Mouse (Mus musculus) left cerebral cortex, postnatal 10 days (tissue): ENCODE measurements at regions not wholly inside any gene's neighbourhood (a gene's known extent, or its start where the extent isn't known, plus 50 kb on each side); places are given as distances from the start of the nearest gene placed in this dataset.

Experiments
- DNase-seq, 2 experiments: peaks; one replicate each; pipeline ENCODE4 v3.0.0; 2021 to 2022; ENCODE audit warnings: low spot score in 2 of 2, mixed read lengths in 1 of 2; ENCODE audit errors: extremely low spot score in 1 of 2
- intact Hi-C: fragments of 180-260 bp; cut with DNase I; formaldehyde crosslinking; loops from one replicate; pipeline ENCODE4 v1.15.1; 2025

- intact Hi-C loops = no loop called here
- DNase-seq = no peak
Measured at GRCm38 (mm10) chr7:68975580-68975894, 226.5 kb upstream of the Arrdc4 start.

GRCm38 (mm10) chr7:68974761-68975579, 225.9 kb upstream of the Arrdc4 start:
- intact Hi-C loops = no loop called here
- DNase-seq = no peak

- DNase-seq = no peak
- intact Hi-C loops = no loop called here
Measured at GRCm38 (mm10) chr7:68945886-68946863, 197.1 kb upstream of the Arrdc4 start.

GRCm38 (mm10) chr7:68930627-68931334, 181.7 kb upstream of the Arrdc4 start:
- intact Hi-C loops = no loop called here
- no peak for DNase-seq

GRCm38 (mm10) chr7:68929669-68930068, 180.6 kb upstream of the Arrdc4 start:
- DNase-seq = no peak
- intact Hi-C loops = no loop called here

GRCm38 (mm10) chr7:68925640-68926039, 176.6 kb upstream of the Arrdc4 start:
- no peak for DNase-seq
- intact Hi-C loops = no loop called here

- DNase-seq = no peak
- intact Hi-C loops = no loop called here
Measured at GRCm38 (mm10) chr7:68918632-68919435, 169.8 kb upstream of the Arrdc4 start.

- no peak for DNase-seq
- intact Hi-C loops = no loop called here
Measured at GRCm38 (mm10) chr7:68917876-68918200, 168.8 kb upstream of the Arrdc4 start.

GRCm38 (mm10) chr7:68917137-68917875, 168.3 kb upstream of the Arrdc4 start:
- peak in 1 of 2 experiments; percentile 33 for DNase-seq
- intact Hi-C loops = no loop called here

GRCm38 (mm10) chr7:68915976-68916375, 166.9 kb upstream of the Arrdc4 start:
- no peak for DNase-seq
- intact Hi-C loops = no loop called here

GRCm38 (mm10) chr7:68914344-68914743, 165.3 kb upstream of the Arrdc4 start:
- DNase-seq = peak in 1 of 2 experiments; percentile 33
- intact Hi-C loops = no loop called here

GRCm38 (mm10) chr7:68911989-68912655, 163.1 kb upstream of the Arrdc4 start:
- intact Hi-C loops = no loop called here
- DNase-seq = no peak

- intact Hi-C loops = no loop called here
- no peak for DNase-seq
Measured at GRCm38 (mm10) chr7:68911562-68911961, 162.5 kb upstream of the Arrdc4 start.

GRCm38 (mm10) chr7:68909694-68910093, 160.7 kb upstream of the Arrdc4 start:
- DNase-seq = no peak
- intact Hi-C loops = no loop called here

GRCm38 (mm10) chr7:68908401-68908834, 159.4 kb upstream of the Arrdc4 start:
- DNase-seq = no peak
- intact Hi-C loops = no loop called here

- no peak for DNase-seq
- intact Hi-C loops = no loop called here
Measured at GRCm38 (mm10) chr7:68907867-68908266, 158.8 kb upstream of the Arrdc4 start.

GRCm38 (mm10) chr7:68906771-68907395, 157.8 kb upstream of the Arrdc4 start:
- DNase-seq = no peak

More at GRCm38 (mm10) chr7:68906771-68907395, 157.8 kb upstream of the Arrdc4 start:
- intact Hi-C loops = no loop called here
